Mouse (Mus musculus): ENCODE data around the gene Eif2ak2. TPM values are rescaled to one million over a fixed set of nuclear protein-coding genes. Genes with fewer than 3 reads are reported as not detected.

Gene Eif2ak2
- 10 to 100 TPM; 24.0 to 24.3 TPM for total RNA-seq (2021)
- polyA plus RNA-seq (2012; rRNA removed), result 1.0 and 1.4 TPM in 2 replicates
- long read RNA-seq, full-length matches to known transcripts, result 4 of 5 reads
- long read RNA-seq, partial matches to known transcripts, result 1 of 5 reads
- long read RNA-seq, other reads (novel, unspliced or antisense), result 0 of 5 reads

DNA sequence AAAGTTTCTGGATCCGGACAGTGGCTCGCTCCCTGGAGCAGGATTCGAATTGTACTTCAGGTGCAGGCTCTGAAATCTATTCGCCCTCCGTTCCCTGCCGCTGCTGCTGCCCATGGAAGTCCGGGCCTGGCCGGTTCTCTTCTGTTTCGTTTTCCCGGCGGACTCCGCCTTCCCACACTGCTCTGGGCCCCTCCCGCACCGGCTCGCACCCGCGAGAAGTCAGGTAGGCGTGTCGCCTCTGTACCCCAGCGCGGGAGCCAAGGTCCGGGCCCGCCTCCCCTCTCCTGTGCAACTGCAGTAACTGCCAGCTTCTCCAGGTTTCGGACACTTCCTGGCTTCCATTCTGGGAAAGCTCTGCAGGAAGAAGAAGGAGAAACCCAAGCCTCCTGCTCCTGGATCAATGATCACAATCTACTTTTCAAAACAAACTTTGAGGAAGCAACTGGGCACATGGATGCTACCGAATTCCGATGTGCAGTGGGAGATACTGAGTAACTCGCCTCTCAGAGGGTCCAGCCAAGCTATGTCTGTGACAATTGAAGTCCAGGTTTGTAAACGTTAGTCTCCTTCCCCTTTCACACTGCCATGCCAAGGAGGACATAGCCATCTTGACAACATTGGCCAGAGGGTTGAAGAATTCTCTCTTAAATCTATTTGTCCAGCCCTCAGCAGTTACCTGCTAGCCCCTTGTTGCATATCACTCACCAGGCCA, at the start of gene Eif2ak2:
Gene Eif2ak2 (minus strand): TSS at position 173 of the 712 bp plus-strand sequence.
- peak; percentile 94 for DNase-seq

DNA sequence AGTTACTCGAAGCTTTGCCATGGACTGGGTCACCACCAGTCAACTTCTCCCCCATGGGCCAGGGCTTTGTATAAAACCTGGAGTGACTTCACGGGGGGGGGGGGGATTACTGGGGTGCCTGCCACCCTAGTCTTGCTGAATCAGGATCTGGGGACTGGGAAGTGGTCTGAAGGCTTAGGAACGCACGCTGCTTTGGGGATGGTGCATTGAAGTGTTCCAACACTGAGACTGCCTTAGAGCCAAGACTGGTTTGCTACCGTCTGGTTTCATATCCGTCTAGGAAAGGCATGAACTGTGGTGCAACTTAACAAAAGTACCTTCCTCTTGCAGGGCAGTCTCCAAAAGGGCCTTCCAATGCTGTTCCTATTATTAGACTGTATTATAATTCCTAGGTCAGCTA, 35.3 kb upstream of the Eif2ak2 start:
- DNase-seq, result no peak

DNA sequence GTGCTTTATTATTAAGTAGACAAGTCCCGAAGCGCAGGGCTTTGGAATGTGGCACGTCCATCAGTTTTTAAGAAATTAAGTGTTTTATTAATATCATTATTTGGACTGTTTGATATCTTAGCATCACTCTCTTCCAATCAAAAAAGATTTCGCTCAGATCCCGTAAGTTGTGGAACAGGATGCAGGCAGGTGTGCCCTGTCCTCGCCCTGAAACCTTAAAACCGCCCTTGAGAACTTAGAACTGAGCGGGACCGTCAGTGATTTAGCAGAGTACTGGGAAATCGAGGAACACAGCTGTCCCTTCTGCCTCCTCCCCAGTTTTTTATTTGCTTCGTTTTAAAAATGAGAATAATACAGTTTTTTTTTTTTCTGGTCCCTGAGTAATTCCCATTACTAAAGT, 34.5 kb upstream of the Eif2ak2 start:
- DNase-seq, result peak; percentile 12

DNA sequence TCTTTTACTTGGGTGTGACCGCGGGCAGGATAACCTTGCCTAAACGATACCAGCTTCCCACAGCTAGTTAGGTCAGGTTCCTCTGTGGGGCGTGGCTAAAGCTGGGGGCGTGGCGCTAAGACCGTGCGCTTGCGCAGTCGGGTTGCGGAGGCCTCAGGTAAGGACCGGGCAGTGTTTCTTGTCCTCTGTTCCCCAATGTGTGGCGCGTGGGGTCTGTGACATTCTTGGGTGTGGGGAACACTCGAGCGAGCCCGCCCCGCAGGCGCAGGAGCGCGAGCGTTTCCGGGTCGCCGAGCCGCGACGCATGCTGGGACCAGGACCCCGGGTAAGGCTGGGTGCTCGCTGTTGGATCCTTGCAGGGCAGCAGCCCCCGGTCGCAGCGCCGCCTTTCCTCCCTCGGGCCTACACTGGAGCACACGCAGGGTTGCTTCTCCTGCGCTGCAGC, 34.0 kb upstream of the Eif2ak2 start, which contains the start of gene Cebpzos:
Gene Cebpzos (plus strand): TSS at position 132 of the 445 bp plus-strand sequence.
- DNase-seq, result peak; percentile 91

DNA sequence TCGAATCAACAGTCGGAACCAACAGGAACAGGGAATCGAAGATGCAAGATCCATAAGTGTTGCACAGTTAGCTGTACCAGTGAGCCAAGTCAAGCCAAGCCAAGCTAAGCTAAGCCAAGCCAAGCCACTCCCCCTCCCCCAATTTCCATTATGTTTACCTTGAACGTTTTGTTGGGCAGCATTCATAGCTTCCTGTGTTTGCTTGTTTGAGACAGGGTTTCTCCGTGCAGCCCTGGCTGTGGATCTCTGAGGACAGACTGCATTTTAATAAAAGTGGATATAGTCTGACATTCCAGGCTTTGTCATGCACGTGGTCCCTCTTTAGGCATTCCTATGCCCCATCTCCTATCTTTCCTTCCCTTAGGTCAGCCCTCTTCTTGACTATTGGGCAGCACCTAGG, 33.4 kb upstream of the Eif2ak2 start:
- no peak for DNase-seq

DNA sequence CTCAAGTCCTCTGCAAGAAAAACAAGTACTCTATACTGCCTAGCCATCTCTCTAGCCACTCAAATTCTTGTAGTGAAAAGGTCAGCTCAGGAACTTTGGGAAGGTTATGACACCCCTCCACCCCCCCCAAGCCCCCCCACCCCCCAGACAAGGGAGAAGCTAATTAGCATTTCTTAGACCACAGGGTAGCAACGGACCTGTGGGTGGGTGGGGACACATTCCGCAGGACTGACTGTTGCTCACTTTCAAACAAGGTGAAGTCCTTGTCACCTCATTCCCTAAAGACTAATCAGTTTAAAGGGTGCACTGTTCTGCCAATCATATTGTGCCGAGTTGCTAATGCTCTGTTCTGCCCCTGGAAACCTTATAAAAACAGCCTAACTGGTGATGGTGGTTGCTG, 31.5 kb upstream of the Eif2ak2 start:
- DNase-seq, result no peak

DNA sequence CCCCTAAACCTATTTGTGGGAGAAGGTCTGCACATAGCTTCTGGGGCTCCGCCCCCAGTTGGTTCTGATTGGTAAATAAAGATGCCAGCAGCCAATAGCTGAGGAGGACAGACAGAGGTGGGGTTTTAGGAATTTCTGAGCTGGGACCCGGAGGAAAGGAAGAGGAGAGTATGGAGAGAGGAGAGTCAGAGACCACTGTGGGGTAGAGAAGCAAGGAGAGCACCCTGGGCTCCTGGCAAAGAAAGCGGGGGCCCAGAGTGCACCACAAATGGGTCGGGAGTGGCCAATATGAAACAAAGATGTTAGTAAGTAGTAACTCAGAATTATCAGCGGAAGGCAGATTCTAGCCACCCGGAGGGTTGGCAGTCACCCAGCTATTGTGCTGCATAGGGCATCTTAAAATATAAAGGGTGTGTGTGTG, 30.5 kb upstream of the Eif2ak2 start:
- no peak for DNase-seq

DNA sequence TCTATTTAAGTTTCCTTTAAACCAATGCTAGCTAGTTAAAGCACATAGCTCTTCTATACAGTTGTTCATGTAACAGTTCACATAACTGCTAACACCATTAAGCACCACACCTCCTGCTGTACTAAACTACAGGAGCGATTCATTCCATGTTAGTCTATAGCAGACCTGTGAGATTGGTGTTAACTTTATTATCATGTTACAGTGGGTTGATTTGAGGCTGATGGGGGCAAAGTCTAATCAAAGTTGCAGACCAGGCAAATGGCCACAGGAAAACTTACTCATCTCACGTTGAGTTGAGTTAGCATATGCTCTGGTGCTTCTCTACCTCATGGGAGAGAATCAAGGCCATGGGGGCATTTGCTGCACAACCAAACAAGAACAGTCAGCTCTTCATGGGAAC, 27.0 kb upstream of the Eif2ak2 start:
- no peak for DNase-seq

DNA sequence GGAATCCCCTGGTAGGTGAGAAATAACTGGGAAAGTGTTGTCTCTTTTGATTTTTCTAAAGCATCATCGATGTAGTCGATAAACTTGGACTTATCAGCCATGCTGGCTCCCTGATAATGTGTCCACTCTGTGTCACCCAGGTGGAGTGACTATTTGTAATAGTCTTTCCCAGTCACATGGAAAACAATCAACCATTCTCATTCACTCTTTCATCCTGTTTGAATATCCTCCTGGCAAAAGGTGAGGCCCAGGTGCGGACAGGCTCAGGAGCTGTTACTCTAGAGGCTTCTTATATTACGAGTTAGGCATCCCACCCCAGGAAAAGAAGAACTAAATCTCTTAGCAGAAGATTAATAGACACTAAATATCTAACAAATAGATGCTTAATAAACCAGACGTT, 24.5 kb upstream of the Eif2ak2 start, which contains the start of gene Sult6b1:
Gene Sult6b1 (minus strand): TSS at position 101 of the 400 bp plus-strand sequence.
- DNase-seq, result no peak

DNA sequence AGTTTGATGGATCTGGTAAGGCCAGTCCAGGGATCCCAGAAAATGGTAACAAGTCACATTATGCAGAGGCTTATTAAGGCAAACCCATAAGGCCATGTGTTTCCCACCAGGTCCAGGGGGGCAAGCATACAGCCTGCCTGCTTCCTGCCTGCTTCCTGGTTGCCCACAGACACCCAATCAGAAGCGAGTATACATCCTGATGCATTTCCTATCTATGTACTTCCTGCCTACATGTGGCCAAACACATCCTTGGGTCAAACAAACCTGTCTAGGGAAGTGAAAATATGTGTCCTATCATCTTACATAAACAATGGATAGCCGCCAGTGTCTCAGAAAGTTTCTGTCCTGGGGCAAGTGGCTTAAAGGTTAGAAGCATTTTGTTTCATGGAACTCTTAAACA, 20.8 kb upstream of the Eif2ak2 start:
- DNase-seq, result no peak

DNA sequence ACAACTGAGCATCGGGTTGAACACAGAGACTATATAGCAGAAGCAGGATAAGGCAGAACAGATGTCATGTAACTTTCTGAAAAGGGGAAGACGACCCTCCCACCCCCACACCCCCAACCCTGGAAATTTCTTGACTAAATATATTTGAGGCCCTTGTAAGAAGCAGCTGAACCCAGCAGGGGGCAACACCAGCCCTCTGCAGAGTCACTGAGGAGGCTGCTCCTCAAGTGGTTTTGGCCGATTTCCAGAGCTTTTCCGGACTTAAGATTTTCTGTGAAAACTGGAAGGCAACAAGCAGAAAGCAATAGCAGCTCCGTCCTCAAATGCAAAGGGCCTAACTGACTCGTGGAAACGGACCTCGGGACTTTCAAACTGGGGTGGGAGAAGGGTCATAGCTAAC, 13.0 kb upstream of the Eif2ak2 start:
- peak; percentile 40 for DNase-seq

DNA sequence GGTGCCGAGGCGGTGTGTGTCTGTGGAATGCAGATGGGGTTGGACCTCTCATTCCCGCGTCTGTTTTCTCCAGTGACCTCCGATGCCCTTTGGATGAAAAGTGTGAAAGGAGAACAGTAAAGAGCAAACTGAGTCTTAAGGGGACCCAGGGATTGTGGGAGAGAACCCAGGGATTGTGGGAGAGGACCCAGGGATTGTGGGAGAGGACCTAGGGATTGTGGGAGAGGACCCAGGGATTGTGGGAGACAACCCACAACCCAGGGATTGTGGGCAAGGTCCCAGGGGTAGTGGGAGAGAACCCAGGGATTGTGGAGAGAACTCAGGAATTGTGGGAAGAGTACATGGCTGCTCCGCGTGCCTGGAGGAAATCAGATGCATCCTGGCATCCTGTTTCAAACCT, 12.6 kb upstream of the Eif2ak2 start:
- DNase-seq, result no peak

DNA sequence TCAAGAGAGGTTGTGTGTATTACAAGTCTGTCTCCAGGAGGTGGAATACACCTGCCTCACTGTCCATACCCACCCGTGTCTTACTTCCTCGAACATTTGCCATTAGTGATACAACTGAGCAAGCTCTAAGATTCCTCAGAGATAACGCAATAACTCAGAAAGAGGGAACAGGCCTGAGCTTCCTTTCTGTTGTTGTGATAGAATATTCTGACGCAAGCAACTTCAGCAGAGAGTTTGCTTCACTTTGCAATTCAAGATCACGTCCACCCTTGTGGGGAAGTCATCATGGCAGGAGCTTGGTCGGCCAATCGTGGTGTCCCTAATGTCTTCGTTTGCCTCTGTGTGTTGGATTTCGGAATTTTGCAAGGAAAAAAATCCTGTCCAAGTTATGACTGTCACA, 8.6 kb upstream of the Eif2ak2 start:
- no peak for DNase-seq

DNA sequence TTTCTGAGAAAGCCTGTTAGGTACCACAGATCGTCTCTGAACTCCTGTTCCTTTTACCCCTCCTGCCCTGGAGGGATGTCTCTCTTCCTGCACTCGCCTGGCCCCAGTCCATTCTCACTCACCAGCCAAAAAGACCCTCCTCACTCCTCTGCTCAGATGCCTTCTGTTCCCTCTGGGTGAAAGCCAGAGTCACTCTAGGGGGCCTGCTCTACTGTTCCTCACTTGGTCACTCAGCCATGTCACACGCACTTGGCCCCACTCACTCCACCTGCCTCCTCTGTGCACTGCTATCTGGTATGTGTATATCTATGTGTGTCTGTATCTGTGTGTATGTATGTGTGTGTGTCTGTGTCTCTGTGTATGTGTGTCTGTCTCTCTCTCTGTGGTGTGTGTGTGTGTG, 6.8 kb upstream of the Eif2ak2 start:
- DNase-seq, result no peak

DNA sequence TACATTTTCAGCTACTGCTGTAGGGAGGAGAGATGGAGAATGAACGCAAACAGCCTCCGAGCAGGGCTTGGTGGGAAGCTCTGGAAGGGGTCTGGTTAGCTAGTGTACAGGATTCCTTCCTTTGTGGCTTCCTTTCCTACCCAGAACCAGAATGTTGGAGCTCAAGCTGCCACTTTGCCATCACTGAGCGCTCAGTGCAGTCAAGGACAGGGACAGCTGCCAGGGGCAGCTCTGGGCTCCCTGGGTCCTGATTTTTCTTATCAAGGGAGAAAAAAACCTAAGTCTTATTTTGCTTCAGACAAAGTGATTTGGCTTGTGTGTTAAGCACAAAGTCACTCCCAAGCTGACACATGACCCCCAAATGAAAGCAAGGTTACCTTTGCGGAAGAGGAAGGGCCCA, 6.2 kb upstream of the Eif2ak2 start:
- DNase-seq, result peak; percentile 40

DNA sequence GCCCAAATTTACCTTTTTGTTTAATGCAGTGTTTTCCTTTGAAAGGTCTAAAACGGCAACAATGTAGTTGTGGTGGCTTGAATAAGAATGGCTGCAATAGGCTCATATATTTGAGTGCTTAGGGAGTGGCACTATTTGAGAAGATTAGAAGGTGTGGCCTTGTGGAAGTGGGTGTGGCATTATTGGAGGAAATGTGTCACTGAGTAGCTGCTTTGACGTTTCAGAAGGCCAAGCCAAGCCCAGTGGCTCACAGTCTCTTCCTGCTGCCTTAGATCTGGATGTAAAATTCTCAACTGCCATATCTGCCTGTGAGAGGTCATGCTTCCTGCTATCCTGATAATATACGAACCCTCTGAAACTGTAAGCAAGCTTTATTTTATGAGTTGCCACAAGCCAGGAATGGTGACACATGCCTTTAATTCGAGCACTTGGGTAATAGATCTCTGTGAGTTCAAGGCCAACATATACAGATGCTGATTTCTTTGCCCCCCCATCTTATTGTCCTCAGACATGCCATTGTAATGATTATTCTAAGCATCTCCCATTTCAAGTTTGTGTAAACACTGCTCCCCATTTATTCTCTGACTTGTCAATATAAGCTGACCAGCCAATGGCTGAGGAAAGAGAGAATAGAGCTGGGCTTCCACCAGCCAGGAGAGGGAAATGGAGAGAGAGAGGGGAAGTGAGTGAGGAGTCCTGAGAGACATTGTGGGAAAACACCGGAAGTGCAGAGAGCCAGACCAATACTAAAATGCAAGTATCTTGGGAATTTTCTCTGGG, 3.1 kb upstream of the Eif2ak2 start:
- no peak for DNase-seq

DNA sequence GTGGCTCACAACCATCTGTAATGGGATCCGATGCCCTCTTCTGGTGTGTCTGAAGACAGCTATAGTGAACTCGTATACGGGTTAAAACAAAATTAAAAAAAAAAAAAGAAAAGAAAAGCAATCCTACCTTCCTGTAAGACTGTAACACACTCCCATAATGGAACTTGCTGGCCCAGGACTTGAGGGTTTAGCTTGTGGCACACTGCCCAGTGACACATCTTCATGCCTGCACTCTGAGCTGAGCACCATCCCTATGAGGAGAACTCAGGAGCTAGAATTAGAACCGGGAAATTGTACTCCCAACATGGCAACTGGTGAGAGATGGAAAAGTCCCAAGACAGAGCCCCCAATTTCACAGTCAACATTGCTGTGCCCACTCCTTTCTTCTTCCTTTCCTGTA, 918 bp upstream of the Eif2ak2 start:
- DNase-seq, result no peak

DNA sequence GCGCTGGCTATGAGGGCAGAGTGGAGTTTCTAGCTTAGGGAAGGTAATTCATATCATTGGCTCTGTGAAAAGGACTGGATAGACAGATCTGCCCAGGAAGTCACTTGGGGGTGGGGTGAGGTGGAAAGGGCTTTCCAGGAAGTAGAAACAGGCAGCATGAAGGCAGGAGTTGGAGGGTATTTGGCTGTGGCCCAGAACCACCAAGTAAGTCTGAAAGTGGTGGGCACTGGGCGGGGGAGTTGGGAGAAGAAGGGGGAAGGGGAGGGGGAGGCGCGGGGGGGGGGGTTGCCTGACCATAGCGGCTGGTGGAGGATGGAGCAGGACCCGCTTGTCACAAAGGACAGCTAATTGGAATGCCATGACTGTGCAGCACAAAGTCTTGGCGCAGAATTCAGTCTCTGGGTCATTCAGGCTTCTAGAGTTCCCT, 482 bp downstream of the Eif2ak2 start:
- DNase-seq, result peak; percentile 9

DNA sequence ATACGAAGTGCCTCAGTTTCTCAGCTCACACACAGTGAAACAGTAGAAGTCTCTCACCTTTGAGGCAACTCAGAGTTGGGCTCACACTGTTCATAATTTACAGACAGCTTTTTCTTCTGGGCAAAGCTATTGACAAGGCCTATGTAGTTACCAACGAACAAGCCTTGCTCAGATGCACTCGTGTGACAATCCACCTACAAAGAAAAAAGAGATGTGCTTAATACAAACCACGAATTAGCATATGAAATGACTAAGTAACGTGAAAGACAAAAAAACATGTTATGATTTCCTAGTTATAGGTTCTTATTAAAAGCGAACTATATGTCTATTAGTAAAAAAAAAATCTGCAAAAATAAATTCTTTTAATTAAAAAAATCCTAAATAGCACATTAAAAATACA, 8.5 kb downstream of the Eif2ak2 start:
- DNase-seq, result no peak

DNA sequence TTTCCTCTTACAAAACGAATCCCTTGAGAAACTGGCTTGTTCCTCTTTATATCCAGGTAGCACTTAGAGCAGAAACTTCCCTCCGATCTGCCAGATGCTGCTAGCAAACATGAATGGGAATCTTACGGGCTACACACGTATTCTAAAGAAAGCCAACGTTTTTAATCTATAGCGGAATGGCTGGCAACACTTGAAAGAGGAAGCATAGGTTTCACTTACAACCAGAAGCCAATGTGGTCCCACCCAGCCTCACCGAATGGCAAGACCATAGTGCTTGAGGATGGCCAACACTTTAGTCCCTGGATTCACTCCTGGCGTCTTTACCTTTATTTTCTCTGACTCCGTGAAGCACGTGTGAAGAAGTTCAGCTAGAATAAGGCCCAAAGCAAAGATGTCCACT, 26.1 kb downstream of the Eif2ak2 start:
- DNase-seq, result no peak

DNA sequence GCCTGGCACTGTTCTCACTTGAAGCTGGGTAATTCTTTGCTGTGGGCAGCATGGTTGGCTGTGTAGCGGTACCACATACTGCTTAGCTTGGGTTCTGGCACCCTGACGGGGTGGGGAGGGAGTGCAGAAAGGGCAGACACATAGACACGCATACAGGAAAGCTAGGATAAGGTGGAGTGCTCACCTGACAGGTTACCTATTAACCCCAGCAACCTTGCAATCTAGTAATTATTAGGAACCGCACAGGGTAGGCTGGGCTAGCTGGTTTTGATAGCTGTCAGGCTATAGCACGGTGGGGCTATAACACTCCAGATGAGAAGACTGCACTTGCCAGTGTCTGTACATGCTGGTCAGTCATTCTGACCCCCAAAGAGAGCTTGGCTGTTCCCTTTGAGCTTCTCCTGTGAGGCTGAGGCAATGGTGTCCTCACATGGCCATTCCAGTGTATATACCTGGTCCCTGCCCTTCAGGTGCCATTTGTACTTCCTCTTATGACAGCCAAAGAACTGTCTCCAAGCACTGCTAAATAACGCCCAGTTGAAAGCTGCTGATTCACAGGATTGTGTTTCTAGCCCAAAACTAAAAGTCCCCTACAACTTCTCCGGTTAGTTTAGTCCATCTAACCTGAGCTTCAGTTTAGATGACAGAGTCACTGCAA, 40.0 kb downstream of the Eif2ak2 start:
- no peak for DNase-seq

DNA sequence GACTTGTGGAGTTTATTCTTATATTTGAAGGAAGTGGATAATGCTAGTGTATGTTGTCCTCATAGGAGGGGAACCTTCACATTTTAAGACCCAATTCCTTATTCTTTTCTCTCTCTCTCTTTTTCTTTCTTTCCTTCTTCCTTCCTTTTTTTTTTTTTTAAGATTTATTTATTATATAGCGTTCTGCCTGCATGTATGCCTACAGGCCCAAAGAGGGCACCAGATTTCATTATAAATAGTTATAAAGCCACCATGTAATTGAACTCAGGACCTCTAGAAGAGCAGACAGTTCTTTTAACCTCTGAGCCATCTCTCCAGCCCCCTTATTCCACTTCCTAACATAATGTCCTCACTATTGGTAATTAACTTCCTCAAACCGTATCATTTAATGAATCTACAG, 46.3 kb downstream of the Eif2ak2 start:
- no peak for DNase-seq

All from adrenal gland, adult 2 months (tissue).